Mouse (Mus musculus) subcutaneous adipose tissue, adult 2 months (tissue): Measurements from ENCODE around the gene Olfr970. TPM values are rescaled to one million over a fixed set of nuclear protein-coding genes. Genes with fewer than 3 reads are reported as not detected.

Source experiments
- polyA plus RNA-seq: library from polyadenylated mRNA; depleted of rRNA; stranded (reverse); fragments of >200 nt; gene quantifications from 2 replicates; pipeline ENCODE4 v1.2.3, GENCODE M21; 2012; ENCODE audit warnings: low replicate concordance; rRNA removed

Gene Olfr970
- polyA plus RNA-seq = not detected in 2 replicates

DNA sequence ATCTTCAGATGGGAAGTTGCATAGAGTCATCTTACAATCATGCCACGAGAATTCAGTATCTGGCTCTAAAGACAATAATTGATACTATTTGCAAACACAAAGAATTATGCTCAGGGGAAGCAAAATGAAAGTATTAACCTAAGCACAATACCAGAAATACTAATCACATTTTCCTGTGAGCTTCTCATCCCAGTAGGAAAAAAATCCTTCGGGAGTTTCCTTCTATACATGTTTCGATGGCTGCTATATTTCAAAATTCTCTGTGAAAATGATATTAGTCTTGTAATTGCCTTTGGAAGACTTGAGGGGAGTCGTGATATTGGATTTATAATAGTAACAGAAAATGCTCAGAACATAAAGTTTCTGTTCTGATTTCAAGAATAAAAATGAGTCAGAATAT, at the start of gene Olfr970:
TSS of gene Olfr970 (plus strand) at position 301 of the 400 bp plus-strand sequence.

DNA sequence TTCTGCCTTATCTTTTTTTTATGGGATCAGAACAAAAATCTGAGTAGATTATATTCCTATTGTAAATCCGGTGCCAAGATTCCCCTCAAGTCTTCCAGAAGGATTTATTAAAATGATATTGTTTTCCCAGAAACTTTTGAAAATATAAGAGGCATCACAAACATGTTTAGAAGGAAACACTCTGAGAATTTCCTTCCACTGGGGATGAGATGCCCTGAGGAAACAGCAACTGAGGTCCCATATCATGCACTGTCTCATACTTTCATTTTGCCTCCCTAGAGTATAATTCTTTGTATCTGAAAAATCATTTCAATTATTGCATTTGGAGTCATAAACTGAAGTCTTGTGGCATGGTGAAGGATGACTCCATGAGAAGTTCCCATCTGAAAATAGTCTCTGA, 25.5 kb upstream of the Olfr970 start, which contains the start of gene Olfr968:
TSS of gene Olfr968 (minus strand) at position 101 of the 400 bp plus-strand sequence.

DNA sequence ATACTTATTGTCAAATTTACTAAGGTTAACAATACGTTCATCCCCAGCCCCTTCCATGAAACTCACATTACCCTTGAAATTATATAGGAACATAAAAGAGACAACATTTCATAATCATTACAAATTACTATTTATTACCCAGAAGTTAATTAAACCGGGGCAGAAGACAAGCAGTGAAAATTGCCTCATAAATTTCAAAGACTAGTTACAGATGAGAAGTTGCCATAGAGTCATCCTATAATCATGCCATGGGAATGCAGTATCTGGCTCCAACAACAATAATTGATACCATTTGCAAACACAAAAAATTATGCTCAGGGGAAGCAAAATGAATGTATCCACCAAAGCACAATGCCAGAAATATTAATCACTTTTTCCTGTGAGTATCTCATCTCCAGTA, 18.1 kb upstream of the Olfr970 start, which contains the start of gene Olfr969:
TSS of gene Olfr969 (plus strand) at position 388 of the 400 bp plus-strand sequence.

DNA sequence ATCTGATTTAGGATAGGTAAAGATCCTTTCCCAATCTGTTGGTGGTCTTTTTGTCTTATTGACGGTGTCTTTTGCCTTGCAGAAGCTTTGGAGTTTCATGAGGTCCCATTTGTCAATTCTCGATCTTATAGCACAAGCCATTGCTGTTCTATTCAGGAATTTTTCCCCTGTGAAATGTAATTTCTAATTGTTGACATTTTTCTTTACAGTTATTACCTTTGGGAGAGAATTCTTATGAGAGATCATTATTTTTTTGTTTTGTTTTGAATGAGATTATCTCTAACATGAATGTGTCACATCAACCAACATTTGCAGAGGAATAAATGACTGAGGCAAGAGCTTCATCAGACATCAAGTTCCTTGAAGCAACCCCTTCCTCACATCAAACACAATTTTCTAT, 27.9 kb downstream of the Olfr970 start, which contains the start of gene Olfr971:
TSS of gene Olfr971 (plus strand) at position 301 of the 400 bp plus-strand sequence.

DNA sequence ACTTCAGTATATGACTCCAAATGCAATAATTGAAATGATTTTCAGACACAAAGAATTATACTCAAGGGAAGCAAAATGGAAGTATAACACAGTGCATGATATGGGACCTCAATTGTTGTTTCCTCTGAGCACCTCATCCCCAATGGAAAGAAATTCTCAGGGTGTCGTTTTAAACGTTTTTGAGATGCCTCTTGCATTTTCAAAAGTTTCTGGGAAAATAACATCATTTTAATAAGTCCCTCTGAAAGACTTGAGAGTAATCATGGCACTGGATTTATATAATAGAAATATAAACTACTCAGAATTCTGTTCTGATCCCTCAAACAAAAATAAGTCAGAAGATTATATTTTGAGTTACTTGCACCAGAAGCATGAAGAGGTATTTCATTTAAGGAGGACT, 57.5 kb downstream of the Olfr970 start, which contains the start of gene Olfr972:
TSS of gene Olfr972 (plus strand) at position 301 of the 400 bp plus-strand sequence.

Other genes starting within 250 kb of the Olfr970 start
- gene Olfr959, start 233.3 kb upstream of the Olfr970 start, polyA plus RNA-seq = not detected in 2 replicates
- gene AW551984, start 204.5 kb upstream of the Olfr970 start, polyA plus RNA-seq = 0.56 and 16.2 TPM in 2 replicates
- gene Olfr148, start 198.2 kb upstream of the Olfr970 start, polyA plus RNA-seq = not detected in 2 replicates
- not detected in 2 replicates for gene Olfr960, start 187.5 kb upstream of the Olfr970 start, polyA plus RNA-seq
- gene Olfr961, start 163.8 kb upstream of the Olfr970 start, polyA plus RNA-seq = not detected in 2 replicates
- not detected in 2 replicates for gene Olfr963, start 141.7 kb upstream of the Olfr970 start, polyA plus RNA-seq
- not detected in 2 replicates for gene Olfr149, start 101.7 kb upstream of the Olfr970 start, polyA plus RNA-seq
- not detected in 2 replicates for gene Olfr965, start 97.5 kb upstream of the Olfr970 start, polyA plus RNA-seq
- not detected in 2 replicates for gene Olfr150, start 77.9 kb upstream of the Olfr970 start, polyA plus RNA-seq
- not detected in 2 replicates for gene Olfr967, start 62.6 kb upstream of the Olfr970 start, polyA plus RNA-seq
- gene Olfr968, start 25.6 kb upstream of the Olfr970 start, polyA plus RNA-seq = not detected in 2 replicates
- gene Olfr969, start 17.9 kb upstream of the Olfr970 start, polyA plus RNA-seq = not detected in 2 replicates
- gene Olfr971, start 28.0 kb downstream of the Olfr970 start, polyA plus RNA-seq = not detected in 2 replicates
- not detected in 2 replicates for gene Olfr972, start 57.6 kb downstream of the Olfr970 start, polyA plus RNA-seq
- not detected in 2 replicates for gene Olfr229, start 98.5 kb downstream of the Olfr970 start, polyA plus RNA-seq
- gene Olfr974, start 128.6 kb downstream of the Olfr970 start, polyA plus RNA-seq = not detected in 2 replicates
- gene Olfr975, start 143.2 kb downstream of the Olfr970 start, polyA plus RNA-seq = not detected in 2 replicates
- gene Olfr976, start 152.3 kb downstream of the Olfr970 start, polyA plus RNA-seq = not detected in 2 replicates
- gene Olfr978, start 183.3 kb downstream of the Olfr970 start, polyA plus RNA-seq = not detected in 2 replicates
- not detected in 2 replicates for gene Olfr979, start 194.6 kb downstream of the Olfr970 start, polyA plus RNA-seq
- gene Olfr980, start 200.7 kb downstream of the Olfr970 start, polyA plus RNA-seq = not detected in 2 replicates
- not detected in 2 replicates for gene Olfr981, start 212.6 kb downstream of the Olfr970 start, polyA plus RNA-seq